Mouse (Mus musculus) kidney, adult 2 months (tissue): ENCODE measurements at regions not wholly inside any gene's neighbourhood (a gene's known extent, or its start where the extent isn't known, plus 50 kb on each side); places are given as distances from the start of the nearest gene placed in this dataset.
"Not testable (repeated sequence)": the region's sequence is repeated elsewhere in the genome, so short reads cannot be mapped to it uniquely, and the experiment has no call there.

Experiments used
- CTCF ChIP-seq: fragments of 200-500 bp; conservative IDR thresholded peaks from 2 replicates; pipeline ENCODE4 v1.5.1; 2011; ENCODE audit warnings: low read depth, mild to moderate bottlenecking, control low read depth, low read length, moderate library complexity, mixed read lengths; ENCODE audit not compliant: insufficient read depth, insufficient read length
- POLR2A ChIP-seq: fragments of 200-500 bp; IDR thresholded peaks from one replicate; pipeline ENCODE4 v1.6.1; 2011; ENCODE audit warnings: low read depth, low read length, control low read depth

DNA sequence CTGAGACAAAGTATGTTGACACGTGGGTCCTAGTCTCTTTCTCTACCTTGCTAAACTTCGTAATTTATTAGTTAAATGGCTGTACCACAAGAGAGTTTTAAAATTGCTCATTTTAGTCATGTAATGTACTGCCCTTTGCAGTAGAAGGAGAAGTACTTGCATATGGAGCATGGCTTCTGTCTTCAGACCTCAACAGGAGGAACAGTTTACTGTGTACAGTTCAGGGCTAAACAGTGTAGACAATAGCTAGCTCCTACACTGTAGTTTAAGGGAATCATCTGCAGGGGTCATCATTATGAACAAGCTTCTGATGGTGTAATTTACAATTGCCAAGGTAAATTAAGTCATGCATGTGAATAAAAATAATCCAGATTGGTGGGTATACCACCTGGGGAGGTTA lies 111.8 kb upstream of the Zfp960 start:
- not testable (repeated sequence) for TF ChIP-seq CTCF, POLR2A
